Mouse (Mus musculus) lung, embryonic 14.5 days (tissue): ENCODE results near the gene Spg11. TPM values are rescaled to one million over a fixed set of nuclear protein-coding genes. Genes with fewer than 3 reads are reported as not detected.
"Not testable (repeated sequence)": the region's sequence is repeated elsewhere in the genome, so short reads cannot be mapped to it uniquely, and the experiment has no call there.

Source experiments
- ATAC-seq: fragments of 200-750 bp; cut with Nextera tagmentation; 2 replicates; pipeline ENCODE4 v1.8.0; 2017; ENCODE audit warnings: mild to moderate bottlenecking, moderate TSS enrichment, moderate library complexity; ENCODE audit not compliant: insufficient read depth
- DNase-seq: peaks from one replicate; pipeline ENCODE4 v3.0.0-alpha.2; 2015
- H3K27ac ChIP-seq: fragments of 300-500 bp; sonication (generic); 2 replicates; pipeline ENCODE4 v1.5.1; 2014; ENCODE audit warnings: low read depth, mild to moderate bottlenecking, moderate library complexity
- H3K27me3 ChIP-seq: fragments of 300-500 bp; sonication (generic); 2 replicates; pipeline ENCODE4 v1.6.1; 2014; ENCODE audit warnings: low read length, control low read depth; ENCODE audit not compliant: insufficient read depth
- H3K36me3 ChIP-seq: fragments of 300-500 bp; sonication (generic); 2 replicates; pipeline ENCODE4 v1.6.1; 2014; ENCODE audit warnings: control low read depth; ENCODE audit not compliant: insufficient read depth
- H3K4me1 ChIP-seq: fragments of 300-500 bp; sonication (generic); 2 replicates; pipeline ENCODE4 v1.6.1; 2014; ENCODE audit warnings: antibody characterized with exemption, control low read depth; ENCODE audit not compliant: insufficient read depth
- H3K4me2 ChIP-seq: fragments of 300-500 bp; sonication (generic); 2 replicates; pipeline ENCODE4 v1.6.1; 2014; ENCODE audit warnings: mild to moderate bottlenecking
- H3K4me3 ChIP-seq: fragments of 300-500 bp; sonication (generic); 2 replicates; pipeline ENCODE4 v1.5.1; 2014; ENCODE audit warnings: low read depth, low read length
- H3K9ac ChIP-seq: fragments of 300-500 bp; sonication (generic); 2 replicates; pipeline ENCODE4 v1.6.1; 2014
- H3K9me3 ChIP-seq: fragments of 300-500 bp; sonication (generic); 2 replicates; pipeline ENCODE4 v1.6.1; 2016; ENCODE audit warnings: low read depth, low read length, control low read depth
- CTCF ChIP-seq: IDR thresholded peaks from 2 replicates; pipeline ENCODE4 v1.5.1; 2016; ENCODE audit warnings: antibody characterized with exemption, low read depth
- WGBS: fragments of 180-500 bp; shearing (Covaris S2); extraction: QIAGEN DNeasy Blood & Tissue Kit; methylation state at CpG from one replicate; pipeline ENCODE4 v1.1.7; 2014; 5-methylcytosine and 5-hydroxymethylcytosine counted together
- polyA plus RNA-seq: library from polyadenylated mRNA; unstranded; fragments of >200 nt; fragmentation: Nextera tagmentation; extraction: Ambion mirVana; gene quantifications from 2 replicates; pipeline ENCODE4 v1.2.1, GENCODE M21; 2014

The Spg11 gene
- polyA plus RNA-seq, 1 experiment from 2014 or later, result 14.3 TPM

DNA sequence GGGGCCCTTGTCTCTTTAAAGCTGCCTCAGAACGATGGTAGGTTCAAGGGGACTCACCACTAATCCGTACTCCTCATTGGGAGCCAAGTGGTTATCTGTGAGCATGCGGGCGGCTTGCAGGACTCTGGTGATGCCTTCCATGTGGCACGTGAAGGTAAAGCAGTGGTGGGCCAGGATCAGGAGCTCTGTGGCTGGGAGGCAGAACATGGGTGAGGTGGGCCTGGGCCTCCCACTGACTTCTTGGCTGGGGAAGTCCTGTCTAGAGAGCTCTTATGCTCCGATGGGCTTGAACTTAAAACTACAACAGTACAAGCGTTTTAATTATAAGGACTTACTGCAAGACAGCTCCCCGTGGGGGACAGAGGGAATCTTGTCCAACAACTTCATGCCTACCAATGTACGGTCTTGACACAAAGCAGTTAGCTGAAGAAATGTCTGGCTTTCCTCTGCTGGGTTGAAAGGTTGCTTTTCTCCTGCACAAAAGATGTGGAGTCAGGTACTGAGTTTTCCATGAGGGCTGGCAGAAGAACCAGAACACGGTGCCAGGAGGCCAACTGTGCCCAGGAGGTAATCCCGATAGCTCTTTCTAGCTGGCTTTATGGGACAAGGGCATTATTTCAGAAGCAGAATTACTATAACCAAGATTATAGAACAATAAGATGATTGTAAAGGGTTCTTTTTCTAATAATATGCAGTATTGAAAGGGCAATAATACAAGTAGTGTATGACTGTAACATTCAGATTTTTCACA lies 58.6 kb downstream of the Spg11 start:
- H3K27me3 ChIP-seq, result no peaks in the 10 kb centered on the region
- 88% methylated on average over 11 of the region's 11 CpGs for WGBS
- DNase-seq, result no peak
- no peak for TF ChIP-seq CTCF
- H3K27ac ChIP-seq, result no peak overlapping the region
- no peaks in the 10 kb centered on the region for H3K9me3 ChIP-seq
- no peak overlapping the region for H3K9ac ChIP-seq
- ATAC-seq, result no peak
- no peak overlapping the region for H3K4me2 ChIP-seq
- H3K4me3 ChIP-seq, result no peak overlapping the region
- H3K36me3 ChIP-seq, result peaks cover 64% of the 10 kb centered on the region
- no peaks in the 10 kb centered on the region for H3K4me1 ChIP-seq

DNA sequence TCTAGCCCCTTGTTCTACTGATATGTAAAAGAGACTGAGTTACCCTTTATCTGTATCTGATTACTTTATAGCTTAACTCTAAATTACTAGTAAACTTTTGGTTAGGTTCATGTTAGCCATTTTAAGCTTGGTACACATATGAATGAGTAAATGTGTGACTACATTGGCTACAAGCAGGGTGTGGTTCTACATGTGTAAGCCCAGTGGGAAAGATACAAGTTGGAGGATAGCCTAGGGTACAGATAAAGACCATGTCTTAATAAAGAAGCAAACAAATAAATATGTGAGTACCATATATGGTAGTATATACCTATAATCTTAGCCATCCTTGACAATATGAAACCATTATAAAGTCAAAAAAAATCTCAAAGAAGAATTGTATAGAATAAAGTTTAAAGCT lies 74.3 kb downstream of the Spg11 start:
- Histone ChIP-seq H3K27ac (no peak overlapping the region), H3K9me3 (no peaks in the 10 kb centered on the region), H3K27me3 (no peaks in the 10 kb centered on the region), H3K4me1 (no peaks in the 10 kb centered on the region), H3K4me3 (no peak overlapping the region), H3K9ac (no peak overlapping the region), H3K36me3 (peaks cover 54% of the 10 kb centered on the region), H3K4me2 (no peak overlapping the region)
- DNase-seq, result no peak
- TF ChIP-seq CTCF, result no peak
- no peak for ATAC-seq

DNA sequence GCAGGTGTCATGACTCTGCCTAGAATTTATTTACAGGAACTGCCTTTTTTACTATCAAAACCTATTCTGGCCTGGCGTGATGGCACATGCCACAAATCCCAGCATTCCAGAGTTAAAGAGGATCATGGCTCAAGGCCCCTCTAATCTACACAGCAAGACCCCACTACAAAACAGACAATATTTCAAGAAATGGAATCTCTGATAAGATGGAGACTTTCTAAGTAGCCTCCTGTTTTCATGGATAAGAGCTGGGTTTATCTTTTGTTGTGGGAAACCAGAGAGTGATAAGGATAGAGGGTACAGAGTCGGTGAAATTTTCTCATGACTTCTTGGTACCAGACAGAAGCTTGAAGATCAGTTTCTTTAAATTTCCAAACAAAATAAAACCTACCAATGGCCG lies 82.1 kb downstream of the Spg11 start:
- Histone ChIP-seq H3K9ac (no peak overlapping the region), H3K36me3 (peaks cover 34% of the 10 kb centered on the region), H3K27me3 (no peaks in the 10 kb centered on the region), H3K4me1 (no peaks in the 10 kb centered on the region), H3K4me2 (no peak overlapping the region), H3K27ac (no peak overlapping the region), H3K9me3 (no peaks in the 10 kb centered on the region), H3K4me3 (no peak overlapping the region)
- DNase-seq (no peak), ATAC-seq (no peak)
- WGBS, result 86% methylated on average over 3 of the region's 3 CpGs
- TF ChIP-seq CTCF, result no peak

DNA sequence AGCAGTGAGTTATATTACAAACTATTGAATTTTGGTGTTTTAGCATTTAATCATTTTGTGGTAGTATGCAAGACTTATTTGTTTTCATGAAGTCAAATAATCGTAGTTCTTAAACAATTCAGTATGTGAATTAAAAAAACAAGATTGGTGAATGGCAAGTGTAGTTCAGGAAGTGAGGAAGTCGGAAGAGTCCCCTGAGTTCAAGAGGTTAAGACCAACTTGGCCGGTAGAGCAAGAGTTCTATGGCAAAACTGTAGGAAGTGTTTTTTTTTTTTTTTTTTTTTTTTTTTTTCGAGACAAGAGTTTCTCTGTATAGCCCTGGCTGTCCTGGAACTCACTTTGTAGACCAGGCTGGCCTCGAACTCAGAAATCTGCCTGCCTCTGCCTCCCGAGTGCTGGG lies 86.2 kb downstream of the Spg11 start:
- no peak overlapping the region for H3K4me3 ChIP-seq
- no peak overlapping the region for H3K27ac ChIP-seq
- DNase-seq, result no peak
- H3K27me3 ChIP-seq, result no peaks in the 10 kb centered on the region
- H3K9me3 ChIP-seq, result no peaks in the 10 kb centered on the region
- H3K9ac ChIP-seq, result no peak overlapping the region
- peaks cover 35% of the 10 kb centered on the region for H3K36me3 ChIP-seq
- no peak for TF ChIP-seq CTCF
- no peak for ATAC-seq
- H3K4me2 ChIP-seq, result no peak overlapping the region
- WGBS, result 81% methylated on average over 5 of the region's 6 CpGs
- H3K4me1 ChIP-seq, result 0 out of 2 replicates have a peak, but pooled peaks cover 5% of the 10 kb centered on the region

DNA sequence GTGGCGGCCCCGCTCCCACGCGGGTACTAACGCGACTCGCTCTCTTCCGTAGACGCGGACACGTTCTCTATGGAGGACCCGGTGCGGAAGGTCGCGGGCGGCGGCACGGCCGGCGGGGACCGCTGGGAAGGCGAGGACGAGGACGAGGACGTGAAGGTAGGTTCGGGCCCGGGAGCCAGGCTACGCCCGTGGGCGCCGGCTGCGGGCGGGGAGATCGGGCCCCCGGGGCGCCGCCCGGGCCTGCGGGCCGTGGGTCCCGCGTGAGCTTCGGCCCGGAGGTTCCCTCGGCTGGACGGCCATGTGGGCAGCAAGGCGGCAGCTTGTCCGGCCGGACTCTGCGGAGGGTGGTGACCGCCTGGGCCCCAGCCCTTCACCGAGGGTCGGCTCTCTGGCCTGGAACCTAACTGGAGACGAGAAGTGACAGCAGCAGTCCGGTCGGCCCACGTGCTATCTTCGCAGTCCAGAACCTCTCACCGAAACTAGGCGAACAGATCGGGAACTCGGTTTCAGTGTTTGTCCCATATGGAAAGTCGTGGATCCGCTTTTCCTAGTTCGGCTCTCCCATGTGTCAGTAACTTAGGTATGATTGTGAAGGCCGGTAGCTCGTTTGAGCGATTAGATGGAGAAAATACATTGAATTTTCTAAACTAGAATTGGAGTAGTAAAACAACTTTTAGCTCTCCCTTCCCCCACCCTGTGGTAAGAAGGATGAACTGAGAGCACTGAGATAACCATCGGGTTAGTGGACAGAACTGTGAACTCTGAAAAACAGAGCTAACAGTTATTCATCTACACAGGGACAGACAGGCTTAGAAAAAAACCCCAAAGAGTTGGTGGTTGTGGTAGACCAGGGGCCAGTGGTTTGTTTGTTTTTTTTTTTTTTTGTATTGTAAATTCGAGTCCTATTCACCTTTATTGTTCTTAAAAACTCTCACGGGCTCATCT lies 89.2 kb downstream of the Spg11 start:
- Histone ChIP-seq H3K36me3 (peaks cover 20% of the 10 kb centered on the region), H3K4me3 (peak overlapping the region; percentile 87), H3K27ac (peak overlapping the region; percentile 86), H3K27me3 (no peaks in the 10 kb centered on the region), H3K9ac (peak overlapping the region; percentile 89), H3K4me1 (0 out of 2 replicates have a peak, but pooled peaks cover 5% of the 10 kb centered on the region), H3K9me3 (no peaks in the 10 kb centered on the region), H3K4me2 (peak overlapping the region; percentile 85)
- under 1% methylated on average over 62 of the region's 71 CpGs for WGBS
- ATAC-seq, result peak; percentile 62
- TF ChIP-seq CTCF, result no peak
- peak; percentile 52 for DNase-seq

DNA sequence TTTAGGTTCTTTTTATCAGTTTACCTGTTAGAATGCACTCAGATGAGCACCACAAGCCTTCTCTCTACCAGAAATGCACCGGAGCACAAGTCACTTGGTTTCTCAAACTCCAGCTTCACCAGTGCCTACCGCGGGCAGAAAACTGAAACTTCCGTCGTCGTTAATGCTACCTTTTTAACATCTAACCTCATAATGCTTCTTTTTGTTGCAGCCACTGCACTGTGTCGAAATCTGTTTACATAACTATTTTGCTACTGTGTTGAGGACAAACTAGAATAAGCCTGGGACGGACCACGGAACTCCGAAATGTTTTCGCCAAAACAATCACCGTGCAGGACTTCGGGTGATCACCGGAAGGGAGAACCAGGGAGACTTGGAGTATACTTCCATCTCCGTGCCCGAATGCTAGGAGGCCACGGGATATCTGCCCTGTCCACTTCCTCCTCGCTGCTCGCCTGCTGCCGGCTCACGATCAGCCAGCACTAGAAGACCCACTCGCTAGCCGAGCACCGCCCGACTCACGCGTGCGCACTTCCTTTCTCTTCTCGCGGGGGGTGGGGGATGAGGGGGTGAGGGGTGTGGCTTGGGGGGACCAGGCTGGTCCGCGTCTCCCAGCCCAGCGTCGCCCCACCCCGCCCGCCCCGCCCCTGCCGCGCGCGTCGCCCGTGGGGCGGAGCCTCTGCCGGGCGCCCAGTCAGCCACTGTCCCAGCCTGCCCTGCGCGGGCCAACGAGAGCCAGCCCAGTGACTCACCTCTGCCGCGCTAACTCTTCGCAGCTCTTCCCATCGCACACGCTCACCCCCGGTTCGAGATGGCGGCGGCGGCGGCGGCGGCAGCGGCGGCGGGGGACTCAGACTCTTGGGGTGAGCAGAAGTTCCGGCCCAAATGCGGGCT lies 90.1 kb downstream of the Spg11 start, which contains the start of gene Eif3j1:
Gene Eif3j1, plus strand, starts transcription at position 685 of the 894 bp plus-strand sequence.
- H3K27me3 ChIP-seq, result no peaks in the 10 kb centered on the region
- WGBS, result 1% methylated on average over 67 of the region's 67 CpGs

DNA sequence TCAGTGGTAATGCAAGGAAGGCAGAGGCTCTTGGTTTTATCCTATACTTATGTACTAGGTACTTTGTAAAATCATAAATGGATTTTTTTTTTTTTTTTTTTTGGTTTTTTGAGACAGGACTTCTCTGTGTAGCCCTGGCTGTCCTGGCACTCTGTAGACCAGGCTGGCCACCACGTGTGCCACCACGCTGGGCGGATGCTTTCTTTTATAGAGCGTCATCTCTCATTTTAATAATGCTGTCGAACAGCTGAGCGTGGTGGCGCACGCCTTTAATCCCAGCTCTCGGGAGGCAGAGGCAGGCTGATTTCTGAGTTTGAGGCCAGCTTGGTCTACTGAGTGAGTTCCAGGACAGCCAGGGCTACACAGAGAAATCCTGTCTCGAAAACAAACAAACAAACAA lies 91.1 kb downstream of the Spg11 start:
- H3K9ac ChIP-seq, result not testable (repeated sequence)

More for the DNA sequence above, 90.1 kb downstream of the Spg11 start, which contains the start of gene Eif3j1:
- Histone ChIP-seq H3K4me1 (0 out of 2 replicates have a peak, but pooled peaks cover 5% of the 10 kb centered on the region), H3K27ac (peak within 1 kb of the TSS; percentile 88), H3K9me3 (no peaks in the 10 kb centered on the region), H3K4me3 (peak within 1 kb of the TSS; percentile 87), H3K4me2 (peak within 1 kb of the TSS; percentile 85), H3K9ac (peak within 1 kb of the TSS; percentile 89), H3K36me3 (peaks cover 13% of the 10 kb centered on the region; the same call in 1 of the 2 replicates)
- ATAC-seq (peak; percentile 99), DNase-seq (peak; percentile 93)
- TF ChIP-seq CTCF, result no peak

More for the DNA sequence above, 91.1 kb downstream of the Spg11 start:
- H3K27ac ChIP-seq, H3K9me3 ChIP-seq, H3K4me1 ChIP-seq, ATAC-seq, H3K36me3 ChIP-seq, DNase-seq, H3K27me3 ChIP-seq: not testable (repeated sequence)
- Histone ChIP-seq H3K4me2 (peak overlapping the region; percentile 70), H3K4me3 (peak overlapping the region; percentile 87; the same call in 1 of the 2 replicates)
- WGBS, result 89% methylated on average over 10 of the region's 10 CpGs
